Mouse (Mus musculus) megakaryocyte progenitor cell, adult 5-6 weeks (primary cell): ENCODE measurements at regions not wholly inside any gene's neighbourhood (a gene's known extent, or its start where the extent isn't known, plus 50 kb on each side); places are given as distances from the start of the nearest gene placed in this dataset.

Experiments
- ATAC-seq: replicated peaks from 2 replicates; pipeline ENCODE4 v1.8.0; 2016; ENCODE audit warnings: mild to moderate bottlenecking, moderate TSS enrichment, inconsistent platforms; ENCODE audit not compliant: poor library complexity

DNA sequence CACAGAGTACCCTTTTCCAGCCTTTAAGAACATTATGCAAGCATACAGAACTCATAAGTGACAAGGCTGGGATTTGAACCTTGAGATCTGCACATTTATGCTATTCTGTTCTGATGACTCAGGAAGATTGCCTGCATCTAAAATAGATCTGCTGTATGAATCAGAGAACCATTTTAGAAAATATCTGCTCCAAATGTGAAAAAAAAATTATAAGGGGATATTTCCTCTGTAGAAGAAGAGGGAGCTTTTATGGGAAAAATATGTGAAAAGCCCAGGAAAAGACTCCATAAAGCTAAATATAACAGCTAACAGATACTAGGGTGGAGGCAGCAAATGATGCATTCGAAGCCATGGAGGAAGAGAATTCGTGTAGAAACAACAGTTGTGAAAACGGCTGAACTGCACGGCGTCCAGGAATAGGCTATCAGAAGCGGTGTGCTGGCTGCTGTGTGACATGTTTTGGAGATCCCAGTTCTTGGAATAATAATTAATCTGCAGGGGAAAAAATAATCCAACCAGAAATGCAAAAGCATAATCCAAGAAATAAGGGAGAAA is 127.9 kb upstream of the Gm10131 start:
- ATAC-seq = no peak

DNA sequence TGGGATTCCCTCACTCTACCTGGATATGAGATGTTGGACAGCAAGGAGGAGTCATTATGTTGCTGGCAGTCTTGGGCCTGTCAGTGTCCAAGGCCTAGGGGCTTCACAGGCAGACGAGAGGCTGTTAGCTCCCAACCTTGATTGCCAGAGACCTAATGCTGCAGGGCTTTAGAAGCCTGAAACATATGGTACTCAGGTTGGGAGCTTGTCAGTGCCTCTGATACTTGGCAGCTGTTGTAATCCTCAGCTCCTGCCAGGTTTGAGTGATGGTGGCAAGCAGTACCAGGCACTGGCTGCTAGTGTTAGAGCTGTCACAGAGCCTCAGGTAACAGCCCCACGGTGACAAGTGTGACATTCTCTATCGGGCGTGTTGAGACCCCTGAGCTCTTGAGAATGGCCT is 122.2 kb upstream of the Gm10131 start:
- no peak for ATAC-seq

DNA sequence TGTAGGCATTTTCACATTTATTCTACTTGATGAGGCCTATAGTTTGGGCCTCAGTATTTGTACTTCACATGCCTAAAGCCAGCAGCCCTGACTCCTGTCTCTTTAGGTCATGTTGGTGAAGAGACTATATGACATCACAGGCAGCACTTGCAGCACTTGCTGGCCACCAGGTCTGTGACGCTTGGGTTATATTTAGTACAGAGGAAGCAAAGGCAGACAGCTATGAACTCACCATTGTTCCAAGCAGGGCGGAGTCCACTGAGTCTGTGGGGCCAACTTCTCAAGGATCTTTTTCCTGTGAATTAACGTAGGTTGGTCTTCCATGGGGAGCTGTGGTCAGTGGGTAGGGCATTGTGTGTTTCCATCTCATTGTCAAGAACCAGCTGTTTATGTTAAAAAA is 117.9 kb upstream of the Gm10131 start:
- no peak for ATAC-seq

DNA sequence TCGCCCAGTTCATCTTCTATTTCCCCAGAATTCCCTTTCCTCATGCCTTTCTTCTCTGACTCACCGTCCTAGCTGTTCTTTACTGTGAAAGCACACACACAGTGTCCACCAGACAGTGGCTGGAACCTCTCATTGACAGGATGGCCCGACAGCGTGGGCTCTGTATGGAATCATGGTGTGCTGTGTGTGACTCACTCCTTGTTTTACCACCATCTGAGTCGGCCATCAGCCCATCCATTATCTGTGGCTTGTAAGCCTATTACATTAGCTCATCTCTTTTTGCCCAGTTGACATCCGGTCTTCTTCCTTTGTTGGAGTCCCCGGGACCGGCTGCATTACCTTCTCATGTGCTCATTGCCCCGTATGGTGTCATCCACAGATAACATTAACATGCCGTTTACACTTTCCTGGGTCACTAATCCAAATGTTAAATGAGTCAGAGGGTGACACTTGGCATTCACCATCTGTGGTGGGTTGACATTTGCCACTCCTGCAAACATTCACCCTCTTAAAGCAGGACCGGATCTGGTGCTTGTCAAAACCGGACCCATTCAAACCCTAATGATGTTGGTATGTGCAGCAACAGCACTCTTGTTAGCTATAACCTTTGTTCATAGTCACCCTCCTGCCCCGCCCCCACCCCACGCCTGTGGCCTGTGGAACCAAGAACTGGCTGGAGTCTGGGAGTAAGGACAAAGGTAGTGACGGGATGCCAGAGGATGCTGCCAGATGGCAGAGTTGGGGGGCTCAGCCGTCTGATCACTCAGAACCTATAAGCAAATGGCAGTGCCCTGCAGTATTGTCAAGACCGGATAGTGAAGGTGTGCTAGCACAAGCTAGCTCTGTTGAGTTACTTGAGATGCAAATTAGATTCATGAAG is 113.7 kb upstream of the Gm10131 start:
- no peak for ATAC-seq

DNA sequence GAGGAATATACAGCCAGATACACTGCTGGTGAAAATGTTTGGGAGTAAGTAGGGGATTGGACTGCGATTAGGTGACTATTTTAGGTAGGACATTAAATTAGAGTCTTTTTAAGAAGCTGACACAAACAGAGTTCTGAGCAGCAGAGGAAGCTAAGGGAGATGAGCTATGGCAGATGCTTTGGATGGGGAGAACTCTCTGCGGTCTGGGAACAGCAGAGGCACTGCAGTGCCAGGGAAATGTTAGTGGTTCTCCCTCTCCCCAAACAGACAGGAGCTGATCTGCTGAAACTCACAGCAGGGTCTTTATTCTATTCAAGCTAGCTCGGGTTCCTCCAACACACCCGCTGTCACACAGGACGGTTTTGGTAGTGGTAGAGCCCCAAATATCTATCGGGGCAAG is 110.7 kb upstream of the Gm10131 start:
- ATAC-seq = no peak
